Mouse (Mus musculus): ENCODE measurements around the gene Lef1. TPM values are rescaled to one million over a fixed set of nuclear protein-coding genes. Genes with fewer than 3 reads are reported as not detected.

The Lef1 gene
- polyA plus RNA-seq (2012; rRNA removed) (0.11 and 0.12 TPM in 2 replicates), polyA plus RNA-seq (2014; fragmentation: Nextera tagmentation; extraction: Ambion mirVana) (0.18 and 0.25 TPM in 2 replicates)

DNA sequence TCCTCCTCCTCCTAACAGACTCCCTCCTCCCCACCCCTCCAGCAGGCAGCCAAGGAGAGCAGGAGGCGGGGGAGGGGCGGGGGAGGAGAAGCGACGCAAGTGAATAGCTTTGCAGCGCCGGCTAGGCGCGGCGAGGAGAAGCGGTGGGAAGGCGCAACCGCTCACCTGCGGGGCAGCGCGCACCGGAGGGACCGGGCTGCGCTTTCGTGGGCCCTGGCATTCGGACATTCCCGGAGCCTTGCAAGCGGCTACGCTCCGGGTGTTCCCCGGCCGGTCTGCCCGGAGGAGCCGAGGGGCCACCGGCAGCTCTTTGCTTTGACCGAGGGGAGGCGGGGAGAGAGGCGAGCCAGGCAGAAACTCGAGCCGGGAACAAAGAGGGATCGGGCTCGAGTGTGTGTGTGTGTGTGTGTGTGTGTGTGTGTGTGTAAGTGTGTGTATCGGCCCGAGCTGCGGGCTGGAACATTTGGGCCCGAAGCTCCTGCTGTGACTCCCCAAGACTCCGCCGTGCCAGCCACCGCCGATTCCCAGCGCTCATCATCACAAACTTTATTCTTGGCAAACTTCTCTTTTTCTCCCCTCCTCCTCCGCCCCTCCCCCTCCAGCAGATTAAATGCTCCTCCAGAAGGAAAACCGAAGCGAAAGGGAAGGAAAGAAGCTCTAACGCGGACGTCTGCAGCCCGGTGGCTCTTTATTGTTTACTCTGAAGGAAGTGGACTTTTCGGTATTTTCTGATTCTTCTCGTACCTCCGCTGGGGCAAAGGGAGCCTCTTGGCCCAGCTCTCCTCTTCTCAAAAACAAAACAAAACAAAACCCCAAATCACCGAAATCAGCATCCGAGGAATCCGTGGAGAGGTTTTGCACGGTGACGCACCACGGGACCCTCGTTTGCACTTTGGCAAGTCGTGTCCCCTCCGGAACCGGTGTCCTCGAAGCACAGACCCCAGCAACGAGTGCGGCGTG is at the start of gene Lef1:
TSS of gene Lef1 (plus strand) at position 281 of the 960 bp plus-strand sequence.
- no peak within 1 kb of the TSS for H3K27ac ChIP-seq
- DNase-seq (ENCODE audit: low read depth in 3 of 3, low spot score in 3 of 3) (no peak), ATAC-seq (ENCODE audit: insufficient read depth) (no peak)
- H3K4me1 ChIP-seq (replicated peaks; ENCODE audit: control insufficient read depth in 2 of 2, insufficient read depth in 2 of 2, low read length in 1 of 2) = no peaks in the 10 kb centered on the region
- H3K9ac ChIP-seq (replicated peaks) = no peak within 1 kb of the TSS
- H3K4me2 ChIP-seq (ENCODE audit: low read depth) = peak within 1 kb of the TSS; percentile 43
- H3K4me3 ChIP-seq (ENCODE audit: insufficient read depth in 1 of 2, low read depth in 2 of 2, low read length in 2 of 2) = peak within 1 kb of the TSS; percentile 29
- peaks cover 92% of the 10 kb centered on the region for H3K27me3 ChIP-seq (ENCODE audit: control insufficient read depth, insufficient read depth, low read length)
- TF ChIP-seq EP300 (IDR thresholded peaks at IDR 0.05; ENCODE audit: low read depth) (no peak), CTCF (IDR thresholded peaks at IDR 0.05; ENCODE audit: low read depth) (no peak)
- 1% methylated on average over 62 of the region's 69 CpGs for WGBS (ENCODE audit: insufficient replicate concordance)
- H3K9me3 ChIP-seq (ENCODE audit: control insufficient read depth, low read length) = no peaks in the 10 kb centered on the region
- no peaks in the 10 kb centered on the region for H3K36me3 ChIP-seq (replicated peaks; ENCODE audit: control insufficient read depth, insufficient read depth, low read depth)

DNA sequence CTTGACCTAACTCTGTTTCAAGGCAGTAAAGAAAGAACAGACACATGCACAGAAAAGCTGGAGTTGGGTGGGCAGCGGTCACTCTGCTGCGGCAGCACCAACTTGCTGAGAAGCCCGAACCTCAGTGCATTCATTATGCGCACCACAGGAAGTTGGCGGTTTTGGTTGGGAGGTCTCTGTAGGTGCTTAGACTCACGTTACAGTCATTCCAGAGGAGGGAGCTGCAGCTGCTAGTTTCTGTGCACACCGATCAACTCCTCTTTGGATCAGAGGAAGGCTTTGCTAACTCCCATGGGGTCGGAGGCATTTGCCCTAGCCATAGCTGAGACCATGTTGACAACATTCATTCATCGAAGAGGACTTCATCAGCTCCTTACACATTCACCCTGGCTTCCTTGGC is 45.3 kb upstream of the Lef1 start:
- Histone ChIP-seq H3K36me3 (replicated peaks; ENCODE audit: control insufficient read depth, insufficient read depth, low read depth) (no peaks in the 10 kb centered on the region), H3K27ac (no peak overlapping the region), H3K4me3 (ENCODE audit: insufficient read depth in 1 of 2, low read depth in 2 of 2, low read length in 2 of 2) (no peak overlapping the region), H3K9ac (replicated peaks) (no peak overlapping the region), H3K9me3 (ENCODE audit: control insufficient read depth, low read length) (no peaks in the 10 kb centered on the region), H3K27me3 (ENCODE audit: control insufficient read depth, insufficient read depth, low read length) (no peaks in the 10 kb centered on the region), H3K4me2 (ENCODE audit: low read depth) (no peak overlapping the region), H3K4me1 (replicated peaks; ENCODE audit: control insufficient read depth in 2 of 2, insufficient read depth in 2 of 2, low read length in 1 of 2) (no peaks in the 10 kb centered on the region)
- no peak for ATAC-seq (ENCODE audit: insufficient read depth)
- TF ChIP-seq EP300 (IDR thresholded peaks at IDR 0.05; ENCODE audit: low read depth) (no peak), CTCF (IDR thresholded peaks at IDR 0.05; ENCODE audit: low read depth) (no peak)
- DNase-seq (ENCODE audit: low read depth in 3 of 3, low spot score in 3 of 3) = no peak
- 58% methylated on average over 9 of the region's 9 CpGs for WGBS (ENCODE audit: insufficient replicate concordance)

DNA sequence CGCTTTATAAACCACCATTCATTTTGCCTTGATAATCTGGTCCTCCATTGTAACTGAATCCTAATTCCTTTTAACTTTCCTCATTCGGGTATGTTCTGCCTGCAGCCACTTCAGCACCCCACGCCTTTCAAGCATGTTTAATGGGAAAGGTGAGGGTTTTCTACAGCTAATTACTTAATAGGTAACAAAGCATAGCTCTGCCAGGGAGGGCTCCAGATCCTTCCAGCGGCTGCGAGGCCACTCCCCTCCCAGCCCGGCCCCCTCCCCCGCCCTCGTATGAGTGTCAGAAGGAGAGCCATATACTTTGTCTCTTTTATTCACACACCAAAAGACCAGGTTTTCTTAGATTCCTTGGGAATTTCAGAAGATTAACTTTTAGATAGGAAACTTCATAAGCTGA is 44.1 kb upstream of the Lef1 start:
- Histone ChIP-seq H3K4me1 (replicated peaks; ENCODE audit: control insufficient read depth in 2 of 2, insufficient read depth in 2 of 2, low read length in 1 of 2) (no peaks in the 10 kb centered on the region), H3K4me2 (ENCODE audit: low read depth) (no peak overlapping the region), H3K27ac (no peak overlapping the region), H3K4me3 (ENCODE audit: insufficient read depth in 1 of 2, low read depth in 2 of 2, low read length in 2 of 2) (no peak overlapping the region), H3K9ac (replicated peaks) (no peak overlapping the region), H3K9me3 (ENCODE audit: control insufficient read depth, low read length) (no peaks in the 10 kb centered on the region), H3K36me3 (replicated peaks; ENCODE audit: control insufficient read depth, insufficient read depth, low read depth) (no peaks in the 10 kb centered on the region), H3K27me3 (ENCODE audit: control insufficient read depth, insufficient read depth, low read length) (no peaks in the 10 kb centered on the region)
- TF ChIP-seq EP300 (IDR thresholded peaks at IDR 0.05; ENCODE audit: low read depth) = no peak
- no peak for TF ChIP-seq CTCF (IDR thresholded peaks at IDR 0.05; ENCODE audit: low read depth)
- ATAC-seq (ENCODE audit: insufficient read depth) = no peak
- 33% methylated on average over 8 of the region's 8 CpGs for WGBS (ENCODE audit: insufficient replicate concordance)
- DNase-seq (ENCODE audit: low read depth in 3 of 3, low spot score in 3 of 3) = no peak

DNA sequence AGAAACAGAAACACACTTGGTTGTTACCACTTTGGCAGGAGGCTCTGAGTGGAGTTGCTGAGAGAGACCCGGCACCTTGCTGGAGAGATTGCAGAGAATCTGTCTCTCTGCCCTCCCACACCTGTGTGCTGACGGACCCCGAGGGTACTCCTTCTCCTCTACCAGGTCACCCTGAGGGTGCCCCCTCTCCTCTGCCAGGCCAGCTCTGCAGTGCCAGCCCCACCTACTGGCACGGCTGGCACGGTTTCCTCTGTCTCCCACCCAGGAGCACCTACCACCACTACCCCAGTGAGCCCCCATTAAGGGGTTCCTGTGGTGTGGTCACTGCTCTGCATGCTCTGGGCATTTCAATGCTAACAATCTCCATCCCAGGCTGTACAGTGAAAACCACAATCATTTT is 42.3 kb upstream of the Lef1 start:
- Histone ChIP-seq H3K27ac (no peak overlapping the region), H3K9me3 (ENCODE audit: control insufficient read depth, low read length) (no peaks in the 10 kb centered on the region), H3K4me3 (ENCODE audit: insufficient read depth in 1 of 2, low read depth in 2 of 2, low read length in 2 of 2) (no peak overlapping the region), H3K36me3 (replicated peaks; ENCODE audit: control insufficient read depth, insufficient read depth, low read depth) (no peaks in the 10 kb centered on the region), H3K27me3 (ENCODE audit: control insufficient read depth, insufficient read depth, low read length) (no peaks in the 10 kb centered on the region), H3K4me1 (replicated peaks; ENCODE audit: control insufficient read depth in 2 of 2, insufficient read depth in 2 of 2, low read length in 1 of 2) (no peaks in the 10 kb centered on the region), H3K4me2 (ENCODE audit: low read depth) (no peak overlapping the region), H3K9ac (replicated peaks) (no peak overlapping the region)
- 75% methylated on average over 5 of the region's 5 CpGs for WGBS (ENCODE audit: insufficient replicate concordance)
- TF ChIP-seq CTCF (IDR thresholded peaks at IDR 0.05; ENCODE audit: low read depth) (no peak), EP300 (IDR thresholded peaks at IDR 0.05; ENCODE audit: low read depth) (no peak)
- no peak for DNase-seq (ENCODE audit: low read depth in 3 of 3, low spot score in 3 of 3)
- ATAC-seq (ENCODE audit: insufficient read depth) = no peak

DNA sequence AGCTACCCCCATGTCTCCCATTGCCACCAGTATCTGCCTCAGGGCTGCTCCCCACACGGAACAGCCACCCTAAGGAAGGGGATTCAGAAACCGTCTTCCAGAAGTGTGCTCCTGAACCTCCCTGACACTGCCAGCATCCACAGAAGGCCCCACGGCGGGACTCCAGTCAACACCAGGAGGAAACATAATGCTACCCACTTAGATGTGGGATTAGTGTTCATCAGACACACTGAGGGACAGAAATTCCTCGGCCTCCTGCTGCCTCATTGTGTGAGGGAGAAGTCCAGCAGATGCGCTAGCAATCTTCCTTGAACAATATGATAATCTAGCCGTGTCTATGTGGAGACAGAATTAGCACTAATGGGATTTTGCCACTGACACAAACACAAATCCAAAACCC is 40.1 kb upstream of the Lef1 start:
- ATAC-seq (ENCODE audit: insufficient read depth) (no peak), DNase-seq (ENCODE audit: low read depth in 3 of 3, low spot score in 3 of 3) (no peak)
- Histone ChIP-seq H3K4me3 (ENCODE audit: insufficient read depth in 1 of 2, low read depth in 2 of 2, low read length in 2 of 2) (no peak overlapping the region), H3K36me3 (replicated peaks; ENCODE audit: control insufficient read depth, insufficient read depth, low read depth) (no peaks in the 10 kb centered on the region), H3K9me3 (ENCODE audit: control insufficient read depth, low read length) (no peaks in the 10 kb centered on the region), H3K9ac (replicated peaks) (no peak overlapping the region), H3K4me1 (replicated peaks; ENCODE audit: control insufficient read depth in 2 of 2, insufficient read depth in 2 of 2, low read length in 1 of 2) (no peaks in the 10 kb centered on the region), H3K27me3 (ENCODE audit: control insufficient read depth, insufficient read depth, low read length) (no peaks in the 10 kb centered on the region), H3K27ac (no peak overlapping the region), H3K4me2 (ENCODE audit: low read depth) (no peak overlapping the region)
- no peak for TF ChIP-seq EP300 (IDR thresholded peaks at IDR 0.05; ENCODE audit: low read depth)
- TF ChIP-seq CTCF (IDR thresholded peaks at IDR 0.05; ENCODE audit: low read depth) = no peak
- 56% methylated on average over 7 of the region's 7 CpGs for WGBS (ENCODE audit: insufficient replicate concordance)

All from liver, embryonic 14.5 days (tissue).